Mouse (Mus musculus) thymus, adult 2 months (tissue): ENCODE measurements at regions not wholly inside any gene's neighbourhood (a gene's known extent, or its start where the extent isn't known, plus 50 kb on each side); places are given as distances from the start of the nearest gene placed in this dataset.

ENCODE experiments used
- CTCF ChIP-seq: fragments of 200-500 bp; IDR thresholded peaks from 2 replicates; pipeline ENCODE4 v1.5.1; 2012; ENCODE audit warnings: mild to moderate bottlenecking, control low read depth, low read length, moderate library complexity, borderline replicate concordance; ENCODE audit not compliant: control insufficient read depth, poor library complexity, insufficient read depth; ENCODE audit errors: extremely low read depth
- POLR2A ChIP-seq: fragments of 200-500 bp; IDR thresholded peaks from 2 replicates; pipeline ENCODE4 v1.6.1; 2012; ENCODE audit warnings: mild to moderate bottlenecking, low read length, control low read depth, moderate library complexity; ENCODE audit not compliant: control insufficient read depth, poor library complexity, insufficient read depth; ENCODE audit errors: extremely low read depth

DNA sequence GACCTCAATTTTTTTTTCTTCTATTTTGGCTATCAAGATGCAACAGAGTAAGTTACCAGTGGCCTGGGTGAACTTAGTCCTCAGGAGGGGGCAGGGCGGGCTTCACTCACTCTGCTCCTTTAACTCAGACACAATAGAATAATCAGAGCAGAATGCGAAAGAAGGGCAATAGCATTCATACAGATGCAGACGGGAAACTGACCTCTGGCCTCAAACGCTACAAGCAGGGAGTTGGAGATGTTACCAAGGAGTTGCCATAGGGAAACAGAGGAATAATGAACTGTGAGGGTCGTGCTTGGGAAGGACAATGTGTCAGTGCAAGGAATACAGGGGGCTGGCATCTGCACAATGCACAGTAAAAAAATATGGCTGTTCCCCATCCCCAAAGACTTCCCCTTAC, 116.3 kb downstream of the Cand1 start:
- no peak for TF ChIP-seq CTCF
- no peak for TF ChIP-seq POLR2A
